Mouse (Mus musculus) kidney, embryonic 14.5 days (tissue): ENCODE measurements around the gene Ssr4. TPM values are rescaled to one million over a fixed set of nuclear protein-coding genes. Genes with fewer than 3 reads are reported as not detected.
A peak's percentile ranks its signal among the peaks of the same experiment; 100 is the strongest.

Experiments
- ATAC-seq: fragments of 200-750 bp; cut with Nextera tagmentation; 2 replicates; pipeline ENCODE4 v1.8.0; 2017; ENCODE audit warnings: moderate number of reproducible peaks, mild to moderate bottlenecking, moderate TSS enrichment, moderate library complexity; ENCODE audit not compliant: low FRiP score, low TSS enrichment
- H3K27ac ChIP-seq: fragments of 300-500 bp; sonication (generic); 2 replicates; pipeline ENCODE4 v1.5.1; 2014; ENCODE audit warnings: low read depth, mild to moderate bottlenecking, low read length, moderate library complexity, mixed read lengths
- H3K27me3 ChIP-seq: fragments of 300-500 bp; sonication (generic); 2 replicates; pipeline ENCODE4 v1.6.1; 2014; ENCODE audit warnings: mild to moderate bottlenecking, low read length; ENCODE audit not compliant: control insufficient read depth, insufficient read depth
- H3K36me3 ChIP-seq: fragments of 300-500 bp; sonication (generic); 2 replicates; pipeline ENCODE4 v1.6.1; 2014; ENCODE audit warnings: low read length, mixed read lengths; ENCODE audit not compliant: control insufficient read depth, insufficient read depth
- H3K4me1 ChIP-seq: fragments of 300-500 bp; sonication (generic); 2 replicates; pipeline ENCODE4 v1.6.1; 2014; ENCODE audit warnings: low read length, mixed read lengths; ENCODE audit not compliant: control insufficient read depth, insufficient read depth
- H3K4me2 ChIP-seq: fragments of 300-500 bp; sonication (generic); replicated peaks from 2 replicates; pipeline ENCODE4 v1.6.1; 2014; ENCODE audit warnings: low read depth, mild to moderate bottlenecking, low read length
- H3K4me3 ChIP-seq: fragments of 300-500 bp; sonication (generic); 2 replicates; pipeline ENCODE4 v1.5.1; 2014; ENCODE audit warnings: mild to moderate bottlenecking, low read length
- H3K9ac ChIP-seq: fragments of 300-500 bp; sonication (generic); 2 replicates; pipeline ENCODE4 v1.6.1; 2014; ENCODE audit warnings: low read depth, mild to moderate bottlenecking, low read length, moderate library complexity
- H3K9me3 ChIP-seq: fragments of 300-500 bp; sonication (generic); 2 replicates; pipeline ENCODE4 v1.6.1; 2016; ENCODE audit warnings: low read length; ENCODE audit not compliant: control insufficient read depth
- WGBS: fragments of 180-500 bp; shearing (Covaris S2); extraction: QIAGEN DNeasy Blood & Tissue Kit; methylation state at CpG from one replicate; pipeline ENCODE4 v1.1.7; 2014; 5-methylcytosine and 5-hydroxymethylcytosine counted together
- polyA plus RNA-seq: library from polyadenylated mRNA; unstranded; fragments of >200 nt; fragmentation: Nextera tagmentation; extraction: Ambion mirVana; gene quantifications from 2 replicates; pipeline ENCODE4 v1.2.1, GENCODE M21; 2014

Gene Ssr4
- polyA plus RNA-seq, 1 experiment from 2014 or later = 207 TPM

GRCm38 (mm10) chrX:73765311-73765710, 21.5 kb upstream of the Ssr4 start:
- 52% methylated on average over 1 of the region's 1 CpGs for WGBS
- Histone ChIP-seq H3K27ac (no peak overlapping the region), H3K27me3 (no peaks in the 10 kb centered on the region), H3K9me3 (no peaks in the 10 kb centered on the region), H3K4me3 (no peak overlapping the region), H3K4me1 (no peaks in the 10 kb centered on the region), H3K36me3 (no peaks in the 10 kb centered on the region), H3K9ac (no peak overlapping the region), H3K4me2 (no peak overlapping the region)
- ATAC-seq = no peak

GRCm38 (mm10) chrX:73767267-73767666, 19.6 kb upstream of the Ssr4 start:
- no peaks in the 10 kb centered on the region for H3K4me1 ChIP-seq
- 71% methylated on average over 9 of the region's 9 CpGs for WGBS
- ATAC-seq = 0 out of 2 replicates have a peak, but pooled peaks have one; percentile 16
- no peaks in the 10 kb centered on the region for H3K9me3 ChIP-seq
- no peak overlapping the region for H3K4me3 ChIP-seq
- H3K36me3 ChIP-seq = no peaks in the 10 kb centered on the region
- no peak overlapping the region for H3K4me2 ChIP-seq
- H3K27ac ChIP-seq = no peak overlapping the region
- H3K9ac ChIP-seq = no peak overlapping the region
- H3K27me3 ChIP-seq = no peaks in the 10 kb centered on the region

- no peak within 1 kb of the TSS for H3K4me2 ChIP-seq
- peak; percentile 53; the same call in 1 of the 2 replicates for ATAC-seq
- H3K4me1 ChIP-seq = 0 out of 2 replicates have a peak, but pooled peaks cover 7% of the 10 kb centered on the region
- H3K4me3 ChIP-seq = no peak within 1 kb of the TSS
- H3K36me3 ChIP-seq = peaks cover 5% of the 10 kb centered on the region; the same call in 1 of the 2 replicates
- no peaks in the 10 kb centered on the region; the same call in 1 of the 2 replicates for H3K27me3 ChIP-seq
- no peak within 1 kb of the TSS for H3K9ac ChIP-seq
- whole genome bisulfite sequencing = 38% methylated on average over 9 of the region's 9 CpGs
- H3K9me3 ChIP-seq = no peaks in the 10 kb centered on the region
- no peak within 1 kb of the TSS for H3K27ac ChIP-seq
Measured at GRCm38 (mm10) chrX:73774168-73774760, 12.6 kb upstream of the Ssr4 start, which contains the start of gene Srpk3. Srpk3 (plus strand) TSS chrX:73774405.

- peak; percentile 77 for ATAC-seq
- H3K4me1 ChIP-seq = 0 out of 2 replicates have a peak, but pooled peaks cover 7% of the 10 kb centered on the region
- no peaks in the 10 kb centered on the region; the same call in 1 of the 2 replicates for H3K27me3 ChIP-seq
- 69% methylated on average over 10 of the region's 10 CpGs for WGBS
- no peak overlapping the region for H3K27ac ChIP-seq
- no peak overlapping the region for H3K9ac ChIP-seq
- H3K4me3 ChIP-seq = no peak overlapping the region
- H3K4me2 ChIP-seq = no peak overlapping the region
- peaks cover 11% of the 10 kb centered on the region; the same call in 1 of the 2 replicates for H3K36me3 ChIP-seq
- H3K9me3 ChIP-seq = no peaks in the 10 kb centered on the region
Measured at GRCm38 (mm10) chrX:73774802-73775483, 11.9 kb upstream of the Ssr4 start.

GRCm38 (mm10) chrX:73782227-73782626, 4.6 kb upstream of the Ssr4 start:
- Histone ChIP-seq H3K9ac (no peak overlapping the region), H3K4me3 (no peak overlapping the region), H3K4me2 (no peak overlapping the region), H3K27me3 (no peaks in the 10 kb centered on the region; the same call in 1 of the 2 replicates), H3K36me3 (peaks cover 24% of the 10 kb centered on the region; the same call in 1 of the 2 replicates), H3K4me1 (no peaks in the 10 kb centered on the region), H3K9me3 (no peaks in the 10 kb centered on the region), H3K27ac (no peak overlapping the region)
- ATAC-seq = no peak
- WGBS = 98% methylated on average over 3 of the region's 3 CpGs

GRCm38 (mm10) chrX:73785666-73786065, 1.2 kb upstream of the Ssr4 start:
- no peak for ATAC-seq
- Histone ChIP-seq H3K4me3 (peak overlapping the region; percentile 61), H3K9me3 (no peaks in the 10 kb centered on the region), H3K27ac (peak overlapping the region; percentile 85; the same call in 1 of the 2 replicates), H3K4me1 (no peaks in the 10 kb centered on the region), H3K27me3 (no peaks in the 10 kb centered on the region), H3K9ac (peak overlapping the region; percentile 76), H3K36me3 (peaks cover 16% of the 10 kb centered on the region), H3K4me2 (peak overlapping the region; percentile 52)

GRCm38 (mm10) chrX:73787225-73787558, 364 bp downstream of the Ssr4 start:
- Histone ChIP-seq H3K36me3 (peaks cover 16% of the 10 kb centered on the region), H3K9ac (peak overlapping the region; percentile 76), H3K27me3 (no peaks in the 10 kb centered on the region), H3K4me2 (peak overlapping the region; percentile 62), H3K9me3 (no peaks in the 10 kb centered on the region), H3K4me3 (peak overlapping the region; percentile 61), H3K4me1 (no peaks in the 10 kb centered on the region), H3K27ac (peak overlapping the region; percentile 47; the same call in 1 of the 2 replicates)
- peak; percentile 2 for ATAC-seq
- WGBS = 27% methylated on average over 20 of the region's 22 CpGs

- no peak for ATAC-seq
- Histone ChIP-seq H3K4me3 (no peak overlapping the region; the same call in 1 of the 2 replicates), H3K9me3 (no peaks in the 10 kb centered on the region), H3K9ac (no peak overlapping the region), H3K27me3 (no peaks in the 10 kb centered on the region), H3K36me3 (peaks cover 16% of the 10 kb centered on the region), H3K27ac (no peak overlapping the region), H3K4me1 (no peaks in the 10 kb centered on the region), H3K4me2 (peak overlapping the region; percentile 62)
- WGBS = 95% methylated on average over 1 of the region's 1 CpGs
Measured at GRCm38 (mm10) chrX:73788501-73788900, 1.7 kb downstream of the Ssr4 start.

GRCm38 (mm10) chrX:73793039-73793438, 6.2 kb downstream of the Ssr4 start:
- ATAC-seq = no peak
- Histone ChIP-seq H3K27me3 (no peaks in the 10 kb centered on the region), H3K4me3 (no peak overlapping the region), H3K4me2 (no peak overlapping the region), H3K27ac (no peak overlapping the region), H3K4me1 (no peaks in the 10 kb centered on the region), H3K36me3 (peaks cover 16% of the 10 kb centered on the region), H3K9ac (no peak overlapping the region), H3K9me3 (no peaks in the 10 kb centered on the region)
